Mouse (Mus musculus) ovary, postnatal 36 days (tissue): ENCODE data around the gene Cox8c.

Experiments used
- DNase-seq: peaks from one replicate; pipeline ENCODE4 v3.0.0; 2022; ENCODE audit warnings: low spot score, mixed read lengths

Gene Cox8c

GRCm38 (mm10) chr12:102899091-102899490 is at the start of gene Cox8c:
Cox8c (plus strand) TSS chr12:102899316.
- no peak for DNase-seq

GRCm38 (mm10) chr12:102860806-102861205 is 38.3 kb upstream of the Cox8c start:
- DNase-seq: no peak

GRCm38 (mm10) chr12:102869802-102870201 is 29.3 kb upstream of the Cox8c start:
- DNase-seq: no peak

- no peak for DNase-seq
Measured at GRCm38 (mm10) chr12:102870527-102870926, 28.6 kb upstream of the Cox8c start.

- peak; percentile 62 for DNase-seq
Measured at GRCm38 (mm10) chr12:102877301-102878030, 21.6 kb upstream of the Cox8c start.

- DNase-seq: peak; percentile 98
Measured at GRCm38 (mm10) chr12:102878031-102878823, 20.9 kb upstream of the Cox8c start, which contains the start of gene Btbd7. Btbd7 (minus strand) TSS chr12:102878471.

GRCm38 (mm10) chr12:102878901-102879300 is 20.2 kb upstream of the Cox8c start:
- no peak for DNase-seq

- peak; percentile 27 for DNase-seq
Measured at GRCm38 (mm10) chr12:102885735-102886134, 13.4 kb upstream of the Cox8c start.

GRCm38 (mm10) chr12:102887366-102887765 is 11.8 kb upstream of the Cox8c start:
- DNase-seq: no peak

GRCm38 (mm10) chr12:102888568-102888967 is 10.5 kb upstream of the Cox8c start:
- no peak for DNase-seq

GRCm38 (mm10) chr12:102908191-102908590 is 9.1 kb downstream of the Cox8c start:
- DNase-seq: no peak

- DNase-seq: no peak
Measured at GRCm38 (mm10) chr12:102916073-102916472, 17.0 kb downstream of the Cox8c start.

GRCm38 (mm10) chr12:102929764-102930163 is 30.6 kb downstream of the Cox8c start:
- DNase-seq: no peak

- no peak for DNase-seq
Measured at GRCm38 (mm10) chr12:102930335-102930734, 31.2 kb downstream of the Cox8c start.

GRCm38 (mm10) chr12:102930789-102931188 is 31.7 kb downstream of the Cox8c start:
- DNase-seq: no peak

GRCm38 (mm10) chr12:102935892-102936291 is 36.8 kb downstream of the Cox8c start:
- DNase-seq: no peak

GRCm38 (mm10) chr12:102945571-102945970 is 46.5 kb downstream of the Cox8c start:
- no peak for DNase-seq

GRCm38 (mm10) chr12:102947826-102948225 is 48.7 kb downstream of the Cox8c start:
- no peak for DNase-seq

GRCm38 (mm10) chr12:102948778-102949394 is 49.8 kb downstream of the Cox8c start, which contains the start of gene Unc79:
Unc79 (plus strand) TSS chr12:102948859.
- peak; percentile 48 for DNase-seq

- peak; percentile 76 for DNase-seq
Measured at GRCm38 (mm10) chr12:102949395-102950208, 50.5 kb downstream of the Cox8c start.
